Mouse (Mus musculus) midbrain, embryonic 10.5 days (tissue): ENCODE data around the gene Nfatc2ip. TPM values are rescaled to one million over a fixed set of nuclear protein-coding genes. Genes with fewer than 3 reads are reported as not detected.
"Not testable (repeated sequence)": the region's sequence is repeated elsewhere in the genome, so short reads cannot be mapped to it uniquely, and the experiment has no call there.

Source experiments
- DNase-seq: peaks from one replicate; pipeline ENCODE4 v3.0.0-alpha.2; 2017; ENCODE audit warnings: low spot score
- H3K27ac ChIP-seq: fragments of 300-500 bp; sonication (generic); replicated peaks from 2 replicates; pipeline ENCODE4 v1.5.1; 2016; ENCODE audit warnings: mild to moderate bottlenecking
- H3K27me3 ChIP-seq: fragments of 300-500 bp; sonication (generic); 2 replicates; pipeline ENCODE4 v1.6.1; 2016; ENCODE audit warnings: low read depth, mild to moderate bottlenecking; ENCODE audit not compliant: poor library complexity, severe bottlenecking
- H3K36me3 ChIP-seq: fragments of 300-500 bp; sonication (generic); 2 replicates; pipeline ENCODE4 v1.6.1; 2016; ENCODE audit warnings: mild to moderate bottlenecking, moderate library complexity
- H3K4me1 ChIP-seq: fragments of 300-500 bp; sonication (generic); 2 replicates; pipeline ENCODE4 v1.6.1; 2016
- H3K4me3 ChIP-seq: fragments of 300-500 bp; sonication (generic); 2 replicates; pipeline ENCODE4 v1.5.1; 2016; ENCODE audit warnings: mild to moderate bottlenecking, moderate library complexity
- H3K9me3 ChIP-seq: fragments of 300-500 bp; sonication (generic); replicated peaks from 2 replicates; pipeline ENCODE4 v1.6.1; 2016; ENCODE audit warnings: mild to moderate bottlenecking
- WGBS: fragments of 180-500 bp; shearing (Covaris S2); methylation state at CpG from one replicate; pipeline ENCODE4 v1.1.7; 2016; 5-methylcytosine and 5-hydroxymethylcytosine counted together
- polyA plus RNA-seq: library from polyadenylated mRNA; unstranded; fragments of >200 nt; fragmentation: Nextera tagmentation; extraction: Ambion mirVana; gene quantifications from 2 replicates; pipeline ENCODE4 v1.2.1, GENCODE M21; 2016

The Nfatc2ip gene
- polyA plus RNA-seq, 1 experiment from 2014 or later, result 2.6 TPM

DNA sequence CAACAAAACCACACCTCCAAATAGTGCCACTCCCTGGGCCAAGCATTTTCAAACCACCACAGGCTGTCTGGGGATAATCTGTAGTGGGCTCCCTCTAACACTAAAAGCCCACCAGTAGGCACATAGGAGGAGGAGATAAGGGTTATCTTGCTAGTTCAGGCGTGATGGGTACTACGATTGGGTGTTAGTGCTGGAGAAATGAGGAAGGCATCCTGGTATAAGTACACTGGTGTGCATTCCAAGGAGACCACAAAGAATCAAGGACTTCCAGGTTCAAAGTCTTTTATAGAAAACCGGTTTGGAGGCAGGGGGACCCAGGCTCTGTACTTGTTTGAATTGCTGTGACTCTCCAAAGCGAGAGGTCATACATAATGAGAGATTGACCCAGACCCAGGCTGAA, 31.6 kb upstream of the Nfatc2ip start:
- 25% methylated on average over 4 of the region's 4 CpGs for WGBS
- peaks cover 24% of the 10 kb centered on the region for H3K4me1 ChIP-seq
- no peaks in the 10 kb centered on the region for H3K9me3 ChIP-seq
- H3K4me3 ChIP-seq, result peak overlapping the region; percentile 69
- peak overlapping the region; percentile 96 for H3K27ac ChIP-seq
- no peaks in the 10 kb centered on the region; the same call in 1 of the 2 replicates for H3K27me3 ChIP-seq
- DNase-seq, result peak; percentile 16
- no peaks in the 10 kb centered on the region for H3K36me3 ChIP-seq

DNA sequence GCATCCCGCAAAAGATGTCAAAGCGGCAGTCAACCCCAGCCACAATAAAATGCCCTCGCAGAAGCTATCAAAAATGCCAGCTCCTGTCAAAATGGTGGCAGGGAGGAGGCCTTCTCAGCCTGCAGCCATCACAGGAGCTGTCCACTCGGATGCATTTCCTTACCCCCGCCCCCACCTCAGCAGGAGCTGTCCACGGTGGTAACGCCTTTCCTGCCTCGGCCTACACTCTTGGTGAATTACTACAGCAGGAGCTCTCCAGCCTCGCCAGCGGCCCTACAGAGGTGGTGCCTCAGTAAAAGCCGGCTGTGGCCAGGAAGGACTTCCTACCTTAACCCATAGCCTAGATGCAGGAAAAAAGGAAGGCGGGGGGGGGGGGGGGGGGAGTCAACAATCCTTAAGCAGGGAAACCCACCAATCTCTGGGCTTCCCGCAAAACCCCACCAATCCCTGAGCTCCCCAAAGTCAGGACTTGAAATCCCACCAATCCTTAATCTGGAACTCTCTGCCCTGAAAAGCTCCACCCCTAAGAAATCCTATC, 30.9 kb upstream of the Nfatc2ip start:
- DNase-seq, result no peak
- no peaks in the 10 kb centered on the region; the same call in 1 of the 2 replicates for H3K27me3 ChIP-seq
- no peaks in the 10 kb centered on the region for H3K36me3 ChIP-seq
- no peak overlapping the region for H3K27ac ChIP-seq
- peak overlapping the region; percentile 9; the same call in 1 of the 2 replicates for H3K4me3 ChIP-seq
- no peaks in the 10 kb centered on the region for H3K9me3 ChIP-seq
- peaks cover 24% of the 10 kb centered on the region for H3K4me1 ChIP-seq
- 54% methylated on average over 12 of the region's 13 CpGs for WGBS

DNA sequence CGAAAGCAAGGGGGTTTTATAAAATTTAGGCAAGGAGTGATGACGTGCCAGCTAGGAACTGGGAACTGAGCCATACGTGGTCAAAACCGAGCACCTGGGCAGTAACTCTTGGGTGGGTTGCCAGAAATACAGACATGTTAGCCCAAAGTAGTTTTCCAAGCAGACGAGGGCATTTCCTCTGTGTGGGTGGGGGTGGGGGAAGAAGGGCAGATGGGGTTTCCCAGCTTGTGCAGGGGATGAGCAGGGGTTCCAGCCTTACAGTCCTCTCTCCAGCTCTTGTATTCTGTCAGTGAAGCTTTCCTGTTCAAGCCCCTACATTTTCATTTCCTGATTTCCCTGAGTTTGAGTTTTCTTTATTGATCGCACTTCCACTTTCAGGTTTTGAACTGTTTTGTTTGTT, 27.6 kb upstream of the Nfatc2ip start:
- Histone ChIP-seq H3K9me3 (no peaks in the 10 kb centered on the region), H3K27ac (no peak overlapping the region), H3K36me3 (no peaks in the 10 kb centered on the region), H3K27me3 (no peaks in the 10 kb centered on the region; the same call in 1 of the 2 replicates), H3K4me3 (no peak overlapping the region), H3K4me1 (peaks cover 17% of the 10 kb centered on the region)
- 84% methylated on average over 6 of the region's 6 CpGs for WGBS
- DNase-seq, result no peak

DNA sequence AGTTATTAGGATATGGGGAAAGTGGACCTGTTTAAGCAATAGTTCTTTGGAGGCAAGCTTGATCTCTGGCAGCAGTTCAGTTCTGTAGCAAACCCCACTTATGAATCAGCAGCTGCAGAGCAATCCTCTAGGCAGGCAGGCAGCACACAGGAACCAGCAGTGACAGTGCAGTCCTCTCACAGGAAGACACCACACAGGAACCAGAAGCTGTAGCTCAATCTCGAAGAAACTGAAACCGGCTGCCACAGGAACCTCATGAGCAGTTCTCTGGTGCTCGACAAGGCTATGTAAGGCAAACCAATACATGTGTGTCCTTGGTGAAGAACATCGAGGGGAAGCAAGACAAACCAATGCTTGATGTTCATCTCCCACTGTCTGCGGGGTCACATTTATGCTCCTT, 25.2 kb upstream of the Nfatc2ip start:
- Histone ChIP-seq H3K27ac (no peak overlapping the region), H3K27me3 (peaks cover 10% of the 10 kb centered on the region; the same call in 1 of the 2 replicates), H3K4me1 (peaks cover 12% of the 10 kb centered on the region), H3K36me3 (no peaks in the 10 kb centered on the region), H3K4me3 (no peak overlapping the region), H3K9me3 (no peaks in the 10 kb centered on the region)
- DNase-seq, result no peak
- 88% methylated on average over 5 of the region's 5 CpGs for WGBS

DNA sequence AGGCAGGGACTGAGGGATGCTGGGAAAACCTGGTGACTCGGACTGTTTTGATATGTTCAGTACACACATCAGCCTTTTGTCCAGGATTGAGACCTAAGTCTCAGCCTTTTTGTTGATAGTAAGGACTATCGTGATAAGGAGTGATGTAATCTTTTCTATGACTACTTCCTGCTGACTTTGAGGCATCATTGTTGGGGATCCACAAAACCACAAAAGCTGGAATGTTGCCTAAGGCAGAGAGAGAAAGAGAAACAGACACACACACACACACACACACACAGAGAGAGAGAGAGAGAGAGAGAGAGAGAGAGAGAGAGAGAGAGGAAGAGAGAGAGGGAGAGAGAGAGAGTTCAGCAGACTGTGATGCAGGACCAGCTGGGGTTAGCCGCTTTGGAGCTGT, 22.0 kb upstream of the Nfatc2ip start:
- 75% methylated on average over 3 of the region's 3 CpGs for WGBS
- Histone ChIP-seq H3K9me3 (no peaks in the 10 kb centered on the region), H3K27ac (no peak overlapping the region), H3K4me3 (no peak overlapping the region), H3K4me1 (peaks cover 19% of the 10 kb centered on the region), H3K27me3 (peaks cover 33% of the 10 kb centered on the region), H3K36me3 (no peaks in the 10 kb centered on the region)
- DNase-seq, result no peak

DNA sequence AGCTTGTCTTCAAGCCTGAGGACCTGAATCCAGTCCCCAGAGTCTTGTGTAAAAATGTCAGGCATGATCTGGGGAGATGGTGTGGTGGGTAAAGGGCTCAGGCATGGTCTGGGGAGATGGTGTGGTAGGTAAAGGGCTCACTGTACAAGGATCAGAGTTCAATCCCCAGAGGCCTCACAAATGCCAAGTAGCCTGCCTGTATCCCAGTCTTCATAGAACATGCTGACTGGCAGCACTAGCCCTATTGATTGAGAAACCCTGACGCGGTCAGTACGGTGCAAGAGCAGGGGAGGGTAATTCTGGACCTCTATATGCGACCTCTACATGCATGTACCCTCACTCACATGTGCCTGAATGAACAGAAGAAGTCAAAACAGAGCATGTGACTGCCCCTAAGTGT, 21.1 kb upstream of the Nfatc2ip start:
- H3K9me3 ChIP-seq, result no peaks in the 10 kb centered on the region
- WGBS, result 82% methylated on average over 4 of the region's 4 CpGs
- no peak for DNase-seq
- H3K4me3 ChIP-seq, result no peak overlapping the region; the same call in 1 of the 2 replicates
- peaks cover 42% of the 10 kb centered on the region for H3K27me3 ChIP-seq
- peaks cover 19% of the 10 kb centered on the region for H3K4me1 ChIP-seq
- peak overlapping the region; percentile 67 for H3K27ac ChIP-seq
- no peaks in the 10 kb centered on the region for H3K36me3 ChIP-seq

DNA sequence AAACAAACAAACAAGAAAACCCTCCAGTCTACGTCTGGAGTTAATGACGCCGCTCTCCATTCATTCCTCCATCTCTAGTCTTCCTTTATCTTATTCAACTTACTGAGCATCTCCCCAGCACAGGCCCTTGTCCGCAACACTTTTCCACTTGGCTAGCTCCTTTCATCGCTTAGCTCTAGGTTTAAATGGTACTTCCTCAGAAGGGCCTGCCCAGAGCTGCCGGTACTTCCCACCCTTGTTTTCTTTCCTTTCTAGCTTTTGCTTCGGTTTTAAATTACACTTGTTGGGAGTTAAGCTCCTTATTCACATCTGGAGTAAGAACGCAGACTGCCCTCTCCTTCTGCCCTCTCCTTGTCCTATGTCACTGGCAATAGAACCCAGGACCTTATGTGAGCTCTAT, 20.5 kb upstream of the Nfatc2ip start:
- peaks cover 42% of the 10 kb centered on the region for H3K27me3 ChIP-seq
- no peak overlapping the region for H3K4me3 ChIP-seq
- peak overlapping the region; percentile 67 for H3K27ac ChIP-seq
- DNase-seq, result peak; percentile 39
- WGBS, result 11% methylated on average over 8 of the region's 8 CpGs
- H3K36me3 ChIP-seq, result no peaks in the 10 kb centered on the region
- peaks cover 19% of the 10 kb centered on the region for H3K4me1 ChIP-seq
- no peaks in the 10 kb centered on the region for H3K9me3 ChIP-seq

DNA sequence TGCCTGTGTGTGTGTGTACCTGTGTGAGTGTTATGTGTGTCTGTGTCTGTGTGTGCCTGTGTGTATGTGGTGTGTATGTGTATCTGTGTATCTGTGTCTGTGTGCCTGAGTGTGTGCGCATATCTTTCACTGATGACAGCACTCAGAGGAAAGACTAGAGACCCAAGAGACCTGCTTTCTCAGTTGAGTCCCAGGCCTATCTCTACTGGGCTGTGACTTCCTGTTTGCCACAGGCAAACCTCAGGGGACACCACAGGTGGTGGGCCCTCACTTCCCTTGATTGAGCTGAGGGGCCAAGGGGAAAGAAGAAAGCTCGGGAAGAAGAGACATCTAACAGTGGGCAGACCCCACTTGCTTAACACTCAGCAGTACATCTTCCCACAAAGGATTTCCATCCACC, 20.1 kb upstream of the Nfatc2ip start:
- Histone ChIP-seq H3K4me1 (peaks cover 19% of the 10 kb centered on the region), H3K36me3 (no peaks in the 10 kb centered on the region), H3K4me3 (no peak overlapping the region), H3K27me3 (peaks cover 42% of the 10 kb centered on the region), H3K9me3 (no peaks in the 10 kb centered on the region), H3K27ac (peak overlapping the region; percentile 67)
- WGBS, result 46% methylated on average over 2 of the region's 2 CpGs
- no peak for DNase-seq

DNA sequence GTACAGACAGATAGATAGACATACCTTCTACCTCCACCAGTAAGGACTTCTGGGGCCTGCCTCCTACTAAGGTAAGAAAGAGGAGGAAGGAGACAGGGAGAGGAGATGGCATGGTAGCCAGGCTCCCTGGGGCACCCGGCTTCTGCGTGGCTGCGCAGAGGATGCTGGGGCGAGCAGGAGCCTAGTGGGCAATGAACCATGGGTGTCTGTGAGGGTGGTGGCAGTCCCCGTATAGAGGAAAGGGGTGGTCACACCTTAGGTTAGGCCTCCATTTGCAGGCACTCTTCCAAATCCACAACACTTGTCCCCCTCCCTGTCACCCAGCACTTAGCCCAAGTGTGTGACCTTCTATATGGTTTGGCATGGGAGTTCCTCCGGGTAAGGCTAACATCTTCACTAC, 18.2 kb upstream of the Nfatc2ip start, which contains the start of gene Cd19:
Gene Cd19 (minus strand): TSS at position 165 of the 400 bp plus-strand sequence.
- Histone ChIP-seq H3K4me1 (peaks cover 19% of the 10 kb centered on the region), H3K27ac (no peak within 1 kb of the TSS), H3K4me3 (no peak within 1 kb of the TSS), H3K27me3 (peaks cover 42% of the 10 kb centered on the region), H3K9me3 (no peaks in the 10 kb centered on the region), H3K36me3 (no peaks in the 10 kb centered on the region)
- WGBS, result 93% methylated on average over 6 of the region's 6 CpGs
- DNase-seq, result no peak

DNA sequence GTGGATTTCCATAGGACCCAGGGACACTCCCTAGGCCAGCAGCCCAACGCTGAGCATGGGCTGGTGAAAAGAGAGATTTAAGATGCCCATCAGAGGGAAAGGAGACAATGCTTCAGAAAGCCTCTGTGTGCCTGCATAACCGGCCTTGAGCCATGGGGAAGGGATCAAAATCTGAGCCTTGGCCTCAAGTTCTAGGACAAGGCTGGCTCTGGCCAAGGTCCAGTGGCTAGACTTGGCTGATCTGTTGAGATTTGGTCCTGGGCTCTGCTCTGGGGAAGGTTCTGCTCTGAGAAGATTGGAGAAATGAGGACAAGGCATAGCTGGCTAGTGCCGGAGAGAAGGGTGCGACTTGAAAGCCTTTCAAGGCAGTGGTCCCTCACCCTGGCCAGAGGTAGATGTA, 14.5 kb upstream of the Nfatc2ip start:
- 88% methylated on average over 4 of the region's 4 CpGs for WGBS
- H3K27me3 ChIP-seq, result peaks cover 32% of the 10 kb centered on the region
- H3K36me3 ChIP-seq, result no peaks in the 10 kb centered on the region
- no peaks in the 10 kb centered on the region for H3K9me3 ChIP-seq
- H3K4me3 ChIP-seq, result no peak overlapping the region
- no peak for DNase-seq
- no peak overlapping the region for H3K27ac ChIP-seq
- H3K4me1 ChIP-seq, result peaks cover under 1% of the 10 kb centered on the region; the same call in 1 of the 2 replicates

DNA sequence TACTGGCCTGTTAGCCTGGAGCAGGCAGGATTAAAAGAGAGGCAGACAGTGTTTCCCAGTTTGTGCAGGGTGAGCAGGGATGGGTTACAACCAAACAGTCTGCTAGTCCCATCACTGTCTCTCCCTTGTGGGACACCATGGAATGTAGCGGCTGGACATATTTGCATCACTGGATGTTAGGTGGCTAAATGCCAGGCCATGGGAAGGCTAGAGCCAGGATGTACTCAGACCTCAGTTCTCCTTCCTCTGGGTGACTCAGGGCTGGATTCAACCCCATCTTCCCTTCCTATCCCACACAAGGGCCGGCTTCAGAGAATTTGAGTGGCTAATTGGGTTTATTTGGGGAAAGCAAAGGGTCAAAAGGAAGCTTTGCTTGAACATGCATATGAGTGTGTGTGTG, 12.1 kb upstream of the Nfatc2ip start:
- Histone ChIP-seq H3K27me3 (peaks cover 11% of the 10 kb centered on the region; the same call in 1 of the 2 replicates), H3K4me3 (no peak overlapping the region), H3K9me3 (no peaks in the 10 kb centered on the region), H3K4me1 (no peaks in the 10 kb centered on the region; the same call in 1 of the 2 replicates), H3K27ac (no peak overlapping the region), H3K36me3 (no peaks in the 10 kb centered on the region)
- no peak for DNase-seq
- WGBS, result 85% methylated on average over 2 of the region's 2 CpGs

DNA sequence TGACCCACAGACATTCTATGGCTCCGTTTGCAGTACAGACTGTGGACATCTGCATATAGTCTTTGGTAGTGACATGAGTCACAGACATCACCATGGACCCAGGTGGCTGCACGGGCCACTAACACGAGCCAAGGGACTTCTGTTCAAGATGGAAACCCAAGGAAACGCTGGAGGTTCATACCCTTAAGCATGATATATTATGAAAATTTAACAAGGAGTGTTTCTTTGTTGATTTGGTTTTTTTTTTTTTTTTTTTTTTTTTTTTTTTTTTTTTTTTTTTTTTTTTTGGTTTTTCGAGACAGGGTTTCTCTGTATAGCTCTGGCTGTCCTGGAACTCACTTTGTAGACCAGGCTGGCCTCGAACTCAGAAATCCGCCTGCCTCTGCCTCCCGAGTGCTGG, 6.0 kb upstream of the Nfatc2ip start:
- not testable (repeated sequence) for H3K4me1 ChIP-seq, H3K4me3 ChIP-seq, H3K36me3 ChIP-seq, H3K27ac ChIP-seq, H3K27me3 ChIP-seq, DNase-seq, H3K9me3 ChIP-seq
- WGBS, result 86% methylated on average over 8 of the region's 8 CpGs

DNA sequence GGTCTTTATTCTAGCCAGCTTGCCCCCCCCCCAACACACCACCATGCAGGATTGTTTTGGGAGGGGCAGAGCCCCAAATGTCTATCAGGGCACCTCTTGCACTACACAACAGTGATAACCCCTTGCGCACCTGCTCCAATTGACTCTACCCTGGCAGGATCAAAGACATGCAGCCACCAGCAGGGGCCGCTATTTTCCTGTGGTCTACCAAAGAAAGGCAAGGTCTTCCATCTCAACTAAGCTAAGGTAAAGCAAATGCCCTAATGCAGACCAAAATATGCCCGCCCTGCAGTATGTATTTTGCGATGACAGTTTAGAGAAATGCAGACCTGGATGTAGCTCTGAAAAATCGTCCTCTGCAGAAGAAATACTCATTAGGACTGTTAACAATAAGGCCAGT, 3.0 kb upstream of the Nfatc2ip start:
- peak; percentile 81 for DNase-seq
- Histone ChIP-seq H3K9me3 (no peaks in the 10 kb centered on the region), H3K27ac (no peak overlapping the region), H3K27me3 (no peaks in the 10 kb centered on the region), H3K4me3 (no peak overlapping the region), H3K36me3 (no peaks in the 10 kb centered on the region), H3K4me1 (peaks cover 21% of the 10 kb centered on the region)
- WGBS, result 11% methylated on average over 5 of the region's 5 CpGs
